Mouse (Mus musculus) ES-E14 (cell line): ENCODE data around the gene Kcnip1.

Experiments
- HCFC1 ChIP-seq: IDR thresholded peaks from 2 replicates; pipeline ENCODE4 v1.6.1; 2012; ENCODE audit warnings: low read length, inconsistent platforms, borderline replicate concordance; ENCODE audit not compliant: insufficient read depth
- MAFK ChIP-seq: IDR thresholded peaks from 2 replicates; pipeline ENCODE4 v1.6.1; 2014; ENCODE audit warnings: mild to moderate bottlenecking, low read depth, low read length, inconsistent platforms; ENCODE audit not compliant: insufficient read depth
- ZC3H11A ChIP-seq: IDR thresholded peaks from 2 replicates; pipeline ENCODE4 v1.6.1; 2012; ENCODE audit warnings: low read depth, mild to moderate bottlenecking, inconsistent platforms, low read length, borderline replicate concordance
- ZNF384 ChIP-seq: IDR thresholded peaks from 2 replicates; pipeline ENCODE4 v1.6.1; 2012; ENCODE audit warnings: low read depth, low read length, inconsistent platforms

- TF ChIP-seq MAFK (no peak), HCFC1 (no peak), ZNF384 (no peak), ZC3H11A (peak; percentile 98)
Observed at GRCm38 (mm10) chr11:33917574-33917973, 75.4 kb downstream of the Kcnip1 start.
